Mouse (Mus musculus): ENCODE measurements around the gene Pcdh11x. TPM values are rescaled to one million over a fixed set of nuclear protein-coding genes. Genes with fewer than 3 reads are reported as not detected.

The Pcdh11x gene
- total RNA-seq, 2 experiments from 2014 or later = 6.4 to 7.4 TPM

Other genes with a start within 250 kb of the Pcdh11x start
- not detected for gene H2afb3, start 22.8 kb downstream of the Pcdh11x start, total RNA-seq (2021)